Mouse (Mus musculus) kidney, postnatal 14 days (tissue): Measurements from ENCODE around the gene App.

Experiments
- DNase-seq: peaks from one replicate; pipeline ENCODE4 v3.0.0; 2022; ENCODE audit warnings: mixed read lengths

App gene

GRCm38 (mm10) chr16:85173373-85174081 lies at the start of gene App:
App (minus strand) TSS chr16:85173766.
- DNase-seq = peak; percentile 94

GRCm38 (mm10) chr16:85215846-85216245 lies 42.3 kb upstream of the App start:
- DNase-seq = peak; percentile 1

GRCm38 (mm10) chr16:85215173-85215572 lies 41.6 kb upstream of the App start:
- DNase-seq = no peak

GRCm38 (mm10) chr16:85195622-85196021 lies 22.1 kb upstream of the App start:
- DNase-seq = peak; percentile 24

- no peak for DNase-seq
Observed at GRCm38 (mm10) chr16:85195167-85195566, 21.6 kb upstream of the App start.

- no peak for DNase-seq
Observed at GRCm38 (mm10) chr16:85181502-85181901, 7.9 kb upstream of the App start.

- DNase-seq = no peak
Observed at GRCm38 (mm10) chr16:85180710-85181109, 7.1 kb upstream of the App start.

GRCm38 (mm10) chr16:85176666-85177065 lies 3.1 kb upstream of the App start:
- peak; percentile 64 for DNase-seq

- DNase-seq = peak; percentile 73
Observed at GRCm38 (mm10) chr16:85172571-85173372, 794 bp downstream of the App start.

GRCm38 (mm10) chr16:85171976-85172570 lies 1.5 kb downstream of the App start:
- peak; percentile 62 for DNase-seq

- DNase-seq = no peak
Observed at GRCm38 (mm10) chr16:85170826-85171510, 2.6 kb downstream of the App start.

GRCm38 (mm10) chr16:85168821-85169220 lies 4.7 kb downstream of the App start:
- DNase-seq = peak; percentile 82

- no peak for DNase-seq
Observed at GRCm38 (mm10) chr16:85166205-85166604, 7.4 kb downstream of the App start.

- DNase-seq = no peak
Observed at GRCm38 (mm10) chr16:85165631-85166030, 7.9 kb downstream of the App start.

- DNase-seq = no peak
Observed at GRCm38 (mm10) chr16:85165177-85165576, 8.4 kb downstream of the App start.

GRCm38 (mm10) chr16:85162779-85163178 lies 10.8 kb downstream of the App start:
- DNase-seq = no peak

- DNase-seq = no peak
Observed at GRCm38 (mm10) chr16:85160140-85160539, 13.4 kb downstream of the App start.

- no peak for DNase-seq
Observed at GRCm38 (mm10) chr16:85157796-85158546, 15.6 kb downstream of the App start.

GRCm38 (mm10) chr16:85157156-85157555 lies 16.4 kb downstream of the App start:
- DNase-seq = no peak

- DNase-seq = no peak
Observed at GRCm38 (mm10) chr16:85155836-85156235, 17.7 kb downstream of the App start.

GRCm38 (mm10) chr16:85152457-85152856 lies 21.1 kb downstream of the App start:
- no peak for DNase-seq

- DNase-seq = peak; percentile 70
Observed at GRCm38 (mm10) chr16:85151681-85152080, 21.9 kb downstream of the App start.
